Mouse (Mus musculus): Measurements from ENCODE around the gene Srp68.

Srp68 gene

GRCm38 (mm10) chr11:116247502-116248222 is 26.4 kb downstream of the Srp68 start:
- no peak for DNase-seq (ENCODE audit: low read depth, low spot score)

- DNase-seq (ENCODE audit: low read depth, low spot score): no peak
These were observed 28.4 kb downstream of the Srp68 start for GRCm38 (mm10) chr11:116245616-116246015.

GRCm38 (mm10) chr11:116244580-116244979 is 29.4 kb downstream of the Srp68 start:
- DNase-seq (ENCODE audit: low read depth, low spot score): no peak

- DNase-seq (ENCODE audit: low read depth, low spot score): no peak
These were observed 32.2 kb downstream of the Srp68 start for GRCm38 (mm10) chr11:116241744-116242235.

GRCm38 (mm10) chr11:116239797-116240196 is 34.2 kb downstream of the Srp68 start:
- no peak for DNase-seq (ENCODE audit: low read depth, low spot score)

- no peak for DNase-seq (ENCODE audit: low read depth, low spot score)
These were observed 36.1 kb downstream of the Srp68 start, which contains the start of gene Evpl for GRCm38 (mm10) chr11:116237742-116238395. Evpl (minus strand) TSS chr11:116238077.

GRCm38 (mm10) chr11:116234901-116235300 is 39.1 kb downstream of the Srp68 start:
- DNase-seq (ENCODE audit: low read depth, low spot score): no peak

GRCm38 (mm10) chr11:116232427-116232826 is 41.6 kb downstream of the Srp68 start:
- DNase-seq (ENCODE audit: low read depth, low spot score): no peak

- no peak for DNase-seq (ENCODE audit: low read depth, low spot score)
These were observed 45.3 kb downstream of the Srp68 start for GRCm38 (mm10) chr11:116228699-116229098.

GRCm38 (mm10) chr11:116226414-116226813 is 47.6 kb downstream of the Srp68 start:
- DNase-seq (ENCODE audit: low read depth, low spot score): no peak

GRCm38 (mm10) chr11:116222740-116223059 is 51.3 kb downstream of the Srp68 start:
- DNase-seq (ENCODE audit: low read depth, low spot score): no peak

GRCm38 (mm10) chr11:116221931-116222739 is 51.9 kb downstream of the Srp68 start:
- no peak for DNase-seq (ENCODE audit: low read depth, low spot score)

- DNase-seq (ENCODE audit: low read depth, low spot score): no peak
These were observed 54.1 kb downstream of the Srp68 start for GRCm38 (mm10) chr11:116219885-116220284.

GRCm38 (mm10) chr11:116218737-116219400 is 55.1 kb downstream of the Srp68 start:
- no peak for DNase-seq (ENCODE audit: low read depth, low spot score)

- DNase-seq (ENCODE audit: low read depth, low spot score): no peak
These were observed 55.8 kb downstream of the Srp68 start for GRCm38 (mm10) chr11:116218263-116218662.

- DNase-seq (ENCODE audit: low read depth, low spot score): no peak
These were observed 57.5 kb downstream of the Srp68 start for GRCm38 (mm10) chr11:116216549-116216948.

- DNase-seq (ENCODE audit: low read depth, low spot score): no peak
These were observed 58.0 kb downstream of the Srp68 start for GRCm38 (mm10) chr11:116215991-116216390.

GRCm38 (mm10) chr11:116215181-116215580 is 58.8 kb downstream of the Srp68 start:
- DNase-seq (ENCODE audit: low read depth, low spot score): no peak

- no peak for DNase-seq (ENCODE audit: low read depth, low spot score)
These were observed 60.0 kb downstream of the Srp68 start for GRCm38 (mm10) chr11:116213877-116214510.

GRCm38 (mm10) chr11:116212847-116213246 is 61.2 kb downstream of the Srp68 start:
- no peak for DNase-seq (ENCODE audit: low read depth, low spot score)

- DNase-seq (ENCODE audit: low read depth, low spot score): no peak
These were observed 63.3 kb downstream of the Srp68 start for GRCm38 (mm10) chr11:116210696-116211095.
